Mouse (Mus musculus): ENCODE data around the gene Nhs. TPM values are rescaled to one million over a fixed set of nuclear protein-coding genes. Genes with fewer than 3 reads are reported as not detected.
A peak's percentile ranks its signal among the peaks of the same experiment; 100 is the strongest.

Nhs gene
- polyA plus RNA-seq, 1 experiment from 2014 or later, result 2.8 TPM

- ATAC-seq (ENCODE audit: insufficient read depth, low FRiP score, low TSS enrichment), result 0 out of 2 replicates have a peak, but pooled peaks have one; percentile 41
- no peak overlapping the region for H3K4me2 ChIP-seq (ENCODE audit: low read depth)
- 29% methylated on average over 2 of the region's 2 CpGs for WGBS
- peak; percentile 21 for DNase-seq (ENCODE audit: low spot score)
- no peak overlapping the region for H3K9ac ChIP-seq (ENCODE audit: low read length)
- no peaks in the 10 kb centered on the region for H3K27me3 ChIP-seq (ENCODE audit: control insufficient read depth, insufficient read depth, low read length)
- H3K4me1 ChIP-seq (ENCODE audit: control insufficient read depth, insufficient read depth, low read length), result no peaks in the 10 kb centered on the region
- no peaks in the 10 kb centered on the region for H3K36me3 ChIP-seq (ENCODE audit: control insufficient read depth, insufficient read depth, low read length)
- no peak overlapping the region for H3K4me3 ChIP-seq (ENCODE audit: low read depth, low read length)
- no peaks in the 10 kb centered on the region for H3K9me3 ChIP-seq (ENCODE audit: control insufficient read depth, low read length)
- peak overlapping the region; percentile 67 for H3K27ac ChIP-seq (ENCODE audit: low read depth, low read length)
Observed at GRCm38 (mm10) chrX:161997170-161997795, 162.2 kb downstream of the Nhs start.

- Histone ChIP-seq H3K4me2 (ENCODE audit: low read depth) (no peak overlapping the region), H3K4me1 (ENCODE audit: control insufficient read depth, insufficient read depth, low read length) (no peaks in the 10 kb centered on the region), H3K27me3 (ENCODE audit: control insufficient read depth, insufficient read depth, low read length) (no peaks in the 10 kb centered on the region; the same call in 1 of the 2 replicates), H3K27ac (ENCODE audit: low read depth, low read length) (no peak overlapping the region), H3K9ac (ENCODE audit: low read length) (no peak overlapping the region), H3K4me3 (ENCODE audit: low read depth, low read length) (no peak overlapping the region), H3K9me3 (ENCODE audit: control insufficient read depth, low read length) (no peaks in the 10 kb centered on the region), H3K36me3 (ENCODE audit: control insufficient read depth, insufficient read depth, low read length) (no peaks in the 10 kb centered on the region)
- ATAC-seq (ENCODE audit: insufficient read depth, low FRiP score, low TSS enrichment) (no peak), DNase-seq (ENCODE audit: low spot score) (no peak)
- 100% methylated on average over 1 of the region's 1 CpGs for WGBS
Observed at GRCm38 (mm10) chrX:161990171-161990570, 169.4 kb downstream of the Nhs start.

GRCm38 (mm10) chrX:161984961-161985360 lies 174.6 kb downstream of the Nhs start:
- WGBS, result 69% methylated on average over 6 of the region's 6 CpGs
- H3K4me3 ChIP-seq (ENCODE audit: low read depth, low read length), result no peak overlapping the region
- H3K4me1 ChIP-seq (ENCODE audit: control insufficient read depth, insufficient read depth, low read length), result no peaks in the 10 kb centered on the region
- no peak overlapping the region for H3K9ac ChIP-seq (ENCODE audit: low read length)
- no peak for DNase-seq (ENCODE audit: low spot score)
- no peak overlapping the region for H3K27ac ChIP-seq (ENCODE audit: low read depth, low read length)
- H3K27me3 ChIP-seq (ENCODE audit: control insufficient read depth, insufficient read depth, low read length), result peaks cover 3% of the 10 kb centered on the region; the same call in 1 of the 2 replicates
- no peaks in the 10 kb centered on the region for H3K36me3 ChIP-seq (ENCODE audit: control insufficient read depth, insufficient read depth, low read length)
- H3K9me3 ChIP-seq (ENCODE audit: control insufficient read depth, low read length), result no peaks in the 10 kb centered on the region
- ATAC-seq (ENCODE audit: insufficient read depth, low FRiP score, low TSS enrichment), result no peak
- no peak overlapping the region for H3K4me2 ChIP-seq (ENCODE audit: low read depth)

GRCm38 (mm10) chrX:161981399-161981798 lies 178.1 kb downstream of the Nhs start:
- H3K36me3 ChIP-seq (ENCODE audit: control insufficient read depth, insufficient read depth, low read length), result no peaks in the 10 kb centered on the region
- WGBS, result 75% methylated on average over 6 of the region's 6 CpGs
- no peak overlapping the region for H3K4me3 ChIP-seq (ENCODE audit: low read depth, low read length)
- ATAC-seq (ENCODE audit: insufficient read depth, low FRiP score, low TSS enrichment), result no peak
- no peak for DNase-seq (ENCODE audit: low spot score)
- H3K4me1 ChIP-seq (ENCODE audit: control insufficient read depth, insufficient read depth, low read length), result no peaks in the 10 kb centered on the region
- H3K4me2 ChIP-seq (ENCODE audit: low read depth), result no peak overlapping the region
- no peak overlapping the region for H3K9ac ChIP-seq (ENCODE audit: low read length)
- peaks cover 3% of the 10 kb centered on the region; the same call in 1 of the 2 replicates for H3K27me3 ChIP-seq (ENCODE audit: control insufficient read depth, insufficient read depth, low read length)
- no peak overlapping the region for H3K27ac ChIP-seq (ENCODE audit: low read depth, low read length)
- no peaks in the 10 kb centered on the region for H3K9me3 ChIP-seq (ENCODE audit: control insufficient read depth, low read length)

GRCm38 (mm10) chrX:161979946-161980345 lies 179.6 kb downstream of the Nhs start:
- Histone ChIP-seq H3K36me3 (ENCODE audit: control insufficient read depth, insufficient read depth, low read length) (no peaks in the 10 kb centered on the region), H3K9ac (ENCODE audit: low read length) (no peak overlapping the region), H3K27me3 (ENCODE audit: control insufficient read depth, insufficient read depth, low read length) (peaks cover 6% of the 10 kb centered on the region; the same call in 1 of the 2 replicates), H3K4me1 (ENCODE audit: control insufficient read depth, insufficient read depth, low read length) (no peaks in the 10 kb centered on the region), H3K4me3 (ENCODE audit: low read depth, low read length) (no peak overlapping the region), H3K27ac (ENCODE audit: low read depth, low read length) (no peak overlapping the region), H3K9me3 (ENCODE audit: control insufficient read depth, low read length) (no peaks in the 10 kb centered on the region), H3K4me2 (ENCODE audit: low read depth) (no peak overlapping the region)
- no peak for ATAC-seq (ENCODE audit: insufficient read depth, low FRiP score, low TSS enrichment)
- no peak for DNase-seq (ENCODE audit: low spot score)

- no peak overlapping the region for H3K27ac ChIP-seq (ENCODE audit: low read depth, low read length)
- no peaks in the 10 kb centered on the region for H3K36me3 ChIP-seq (ENCODE audit: control insufficient read depth, insufficient read depth, low read length)
- no peak overlapping the region for H3K4me3 ChIP-seq (ENCODE audit: low read depth, low read length)
- H3K27me3 ChIP-seq (ENCODE audit: control insufficient read depth, insufficient read depth, low read length), result peaks cover 6% of the 10 kb centered on the region; the same call in 1 of the 2 replicates
- H3K4me1 ChIP-seq (ENCODE audit: control insufficient read depth, insufficient read depth, low read length), result no peaks in the 10 kb centered on the region
- DNase-seq (ENCODE audit: low spot score), result no peak
- H3K9ac ChIP-seq (ENCODE audit: low read length), result no peak overlapping the region
- peak; percentile 38; the same call in 1 of the 2 replicates for ATAC-seq (ENCODE audit: insufficient read depth, low FRiP score, low TSS enrichment)
- H3K9me3 ChIP-seq (ENCODE audit: control insufficient read depth, low read length), result no peaks in the 10 kb centered on the region
- WGBS, result 57% methylated on average over 4 of the region's 4 CpGs
- H3K4me2 ChIP-seq (ENCODE audit: low read depth), result no peak overlapping the region
Observed at GRCm38 (mm10) chrX:161977236-161977841, 182.2 kb downstream of the Nhs start.

- H3K4me1 ChIP-seq (ENCODE audit: control insufficient read depth, insufficient read depth, low read length), result no peaks in the 10 kb centered on the region
- H3K9ac ChIP-seq (ENCODE audit: low read length), result no peak overlapping the region
- peaks cover 6% of the 10 kb centered on the region; the same call in 1 of the 2 replicates for H3K27me3 ChIP-seq (ENCODE audit: control insufficient read depth, insufficient read depth, low read length)
- H3K27ac ChIP-seq (ENCODE audit: low read depth, low read length), result no peak overlapping the region
- H3K36me3 ChIP-seq (ENCODE audit: control insufficient read depth, insufficient read depth, low read length), result no peaks in the 10 kb centered on the region
- no peaks in the 10 kb centered on the region for H3K9me3 ChIP-seq (ENCODE audit: control insufficient read depth, low read length)
- 68% methylated on average over 2 of the region's 2 CpGs for WGBS
- no peak for DNase-seq (ENCODE audit: low spot score)
- no peak overlapping the region for H3K4me2 ChIP-seq (ENCODE audit: low read depth)
- no peak overlapping the region for H3K4me3 ChIP-seq (ENCODE audit: low read depth, low read length)
- no peak for ATAC-seq (ENCODE audit: insufficient read depth, low FRiP score, low TSS enrichment)
Observed at GRCm38 (mm10) chrX:161976376-161976775, 183.2 kb downstream of the Nhs start.

GRCm38 (mm10) chrX:161973572-161973971 lies 186.0 kb downstream of the Nhs start:
- H3K9me3 ChIP-seq (ENCODE audit: control insufficient read depth, low read length), result no peaks in the 10 kb centered on the region
- H3K36me3 ChIP-seq (ENCODE audit: control insufficient read depth, insufficient read depth, low read length), result no peaks in the 10 kb centered on the region
- no peak for ATAC-seq (ENCODE audit: insufficient read depth, low FRiP score, low TSS enrichment)
- no peak overlapping the region for H3K27ac ChIP-seq (ENCODE audit: low read depth, low read length)
- H3K4me1 ChIP-seq (ENCODE audit: control insufficient read depth, insufficient read depth, low read length), result no peaks in the 10 kb centered on the region
- 38% methylated on average over 3 of the region's 3 CpGs for WGBS
- peaks cover 6% of the 10 kb centered on the region; the same call in 1 of the 2 replicates for H3K27me3 ChIP-seq (ENCODE audit: control insufficient read depth, insufficient read depth, low read length)
- H3K4me3 ChIP-seq (ENCODE audit: low read depth, low read length), result no peak overlapping the region
- no peak overlapping the region for H3K4me2 ChIP-seq (ENCODE audit: low read depth)
- no peak overlapping the region for H3K9ac ChIP-seq (ENCODE audit: low read length)
- DNase-seq (ENCODE audit: low spot score), result no peak

- H3K27ac ChIP-seq (ENCODE audit: low read depth, low read length), result no peak overlapping the region
- H3K36me3 ChIP-seq (ENCODE audit: control insufficient read depth, insufficient read depth, low read length), result no peaks in the 10 kb centered on the region
- no peak overlapping the region for H3K4me2 ChIP-seq (ENCODE audit: low read depth)
- H3K9me3 ChIP-seq (ENCODE audit: control insufficient read depth, low read length), result no peaks in the 10 kb centered on the region
- DNase-seq (ENCODE audit: low spot score) (no peak), ATAC-seq (ENCODE audit: insufficient read depth, low FRiP score, low TSS enrichment) (no peak)
- no peak overlapping the region for H3K9ac ChIP-seq (ENCODE audit: low read length)
- no peak overlapping the region for H3K4me3 ChIP-seq (ENCODE audit: low read depth, low read length)
- no peaks in the 10 kb centered on the region for H3K4me1 ChIP-seq (ENCODE audit: control insufficient read depth, insufficient read depth, low read length)
- H3K27me3 ChIP-seq (ENCODE audit: control insufficient read depth, insufficient read depth, low read length), result peaks cover 6% of the 10 kb centered on the region; the same call in 1 of the 2 replicates
Observed at GRCm38 (mm10) chrX:161972723-161973122, 186.8 kb downstream of the Nhs start.

Measured in neural tube, embryonic 11.5 days (tissue).